Mouse (Mus musculus) forebrain, embryonic 15.5 days (tissue): ENCODE measurements around the gene Polrmt. TPM values are rescaled to one million over a fixed set of nuclear protein-coding genes. Genes with fewer than 3 reads are reported as not detected.

Source experiments
- ATAC-seq: fragments of 200-750 bp; cut with Nextera tagmentation; replicated peaks from 2 replicates; pipeline ENCODE4 v1.8.0; 2017; ENCODE audit warnings: mild to moderate bottlenecking, moderate TSS enrichment, moderate library complexity
- H3K27ac ChIP-seq: fragments of 300-500 bp; sonication (generic); replicated peaks from 2 replicates; pipeline ENCODE4 v1.5.1; 2015; ENCODE audit warnings: mild to moderate bottlenecking, inconsistent platforms
- H3K27me3 ChIP-seq: fragments of 300-500 bp; sonication (generic); 2 replicates; pipeline ENCODE4 v1.6.1; 2015; ENCODE audit warnings: inconsistent platforms
- H3K36me3 ChIP-seq: fragments of 300-500 bp; sonication (generic); 2 replicates; pipeline ENCODE4 v1.6.1; 2015; ENCODE audit warnings: mild to moderate bottlenecking, inconsistent platforms
- H3K4me1 ChIP-seq: fragments of 300-500 bp; sonication (generic); 2 replicates; pipeline ENCODE4 v1.6.1; 2015; ENCODE audit warnings: inconsistent platforms
- H3K4me2 ChIP-seq: fragments of 300-500 bp; sonication (generic); replicated peaks from 2 replicates; pipeline ENCODE4 v1.6.1; 2015; ENCODE audit warnings: mild to moderate bottlenecking, inconsistent platforms
- H3K4me3 ChIP-seq: fragments of 300-500 bp; sonication (generic); 2 replicates; pipeline ENCODE4 v1.5.1; 2015; ENCODE audit warnings: mild to moderate bottlenecking, inconsistent platforms
- H3K9ac ChIP-seq: fragments of 300-500 bp; sonication (generic); replicated peaks from 2 replicates; pipeline ENCODE4 v1.6.1; 2015; ENCODE audit warnings: mild to moderate bottlenecking, inconsistent platforms
- H3K9me3 ChIP-seq: fragments of 300-500 bp; sonication (generic); 2 replicates; pipeline ENCODE4 v1.6.1; 2016; ENCODE audit warnings: inconsistent platforms
- WGBS: fragments of 180-500 bp; shearing (Covaris S2); methylation state at CpG from one replicate; pipeline ENCODE4 v1.1.7; 2015; ENCODE audit warnings: mixed read lengths; 5-methylcytosine and 5-hydroxymethylcytosine counted together
- polyA plus RNA-seq: library from polyadenylated mRNA; unstranded; fragments of >200 nt; fragmentation: Nextera tagmentation; extraction: Ambion mirVana; gene quantifications from 2 replicates; pipeline ENCODE4 v1.2.1, GENCODE M21; 2015

The Polrmt gene
- polyA plus RNA-seq, 1 experiment from 2014 or later, result 44.0 TPM

GRCm38 (mm10) chr10:79783920-79784800 is 37.8 kb upstream of the Polrmt start:
- WGBS, result 39% methylated on average over 27 of the region's 27 CpGs
- Histone ChIP-seq H3K4me1 (peaks cover 13% of the 10 kb centered on the region), H3K9ac (no peak overlapping the region), H3K27ac (no peak overlapping the region), H3K4me3 (no peak overlapping the region), H3K36me3 (no peaks in the 10 kb centered on the region), H3K4me2 (no peak overlapping the region), H3K27me3 (peaks cover 22% of the 10 kb centered on the region; the same call in 1 of the 2 replicates), H3K9me3 (no peaks in the 10 kb centered on the region)
- no peak for ATAC-seq

- ATAC-seq, result no peak
- H3K4me1 ChIP-seq, result peaks cover 16% of the 10 kb centered on the region
- H3K4me3 ChIP-seq, result no peak overlapping the region
- peaks cover 33% of the 10 kb centered on the region; the same call in 1 of the 2 replicates for H3K27me3 ChIP-seq
- H3K27ac ChIP-seq, result no peak overlapping the region
- no peaks in the 10 kb centered on the region for H3K9me3 ChIP-seq
- no peaks in the 10 kb centered on the region for H3K36me3 ChIP-seq
- H3K4me2 ChIP-seq, result no peak overlapping the region
- no peak overlapping the region for H3K9ac ChIP-seq
- 66% methylated on average over 7 of the region's 7 CpGs for WGBS
These were observed 36.7 kb upstream of the Polrmt start for GRCm38 (mm10) chr10:79783050-79783449.

GRCm38 (mm10) chr10:79781956-79782355 is 35.6 kb upstream of the Polrmt start:
- Histone ChIP-seq H3K4me1 (peaks cover 25% of the 10 kb centered on the region), H3K9me3 (no peaks in the 10 kb centered on the region), H3K27me3 (peaks cover 43% of the 10 kb centered on the region; the same call in 1 of the 2 replicates), H3K36me3 (no peaks in the 10 kb centered on the region), H3K27ac (no peak overlapping the region), H3K9ac (no peak overlapping the region), H3K4me3 (no peak overlapping the region), H3K4me2 (no peak overlapping the region)
- ATAC-seq, result no peak
- WGBS, result 50% methylated on average over 5 of the region's 5 CpGs

- WGBS, result 29% methylated on average over 21 of the region's 21 CpGs
- H3K4me3 ChIP-seq, result peak overlapping the region; percentile 43
- peak overlapping the region; percentile 67 for H3K4me2 ChIP-seq
- no peaks in the 10 kb centered on the region for H3K9me3 ChIP-seq
- ATAC-seq, result peak; percentile 36
- H3K27ac ChIP-seq, result no peak overlapping the region
- peaks cover 25% of the 10 kb centered on the region for H3K4me1 ChIP-seq
- H3K9ac ChIP-seq, result no peak overlapping the region
- H3K27me3 ChIP-seq, result peaks cover 49% of the 10 kb centered on the region
- H3K36me3 ChIP-seq, result no peaks in the 10 kb centered on the region
These were observed 34.8 kb upstream of the Polrmt start for GRCm38 (mm10) chr10:79781139-79781538.

GRCm38 (mm10) chr10:79780664-79781015 is 34.3 kb upstream of the Polrmt start:
- H3K9ac ChIP-seq, result peak overlapping the region; percentile 28; the same call in 1 of the 2 replicates
- H3K36me3 ChIP-seq, result no peaks in the 10 kb centered on the region
- no peak overlapping the region for H3K27ac ChIP-seq
- peaks cover 25% of the 10 kb centered on the region for H3K4me1 ChIP-seq
- 0% methylated on average over 12 of the region's 13 CpGs for WGBS
- peak overlapping the region; percentile 67 for H3K4me2 ChIP-seq
- H3K9me3 ChIP-seq, result no peaks in the 10 kb centered on the region
- peaks cover 52% of the 10 kb centered on the region for H3K27me3 ChIP-seq
- ATAC-seq, result no peak
- H3K4me3 ChIP-seq, result peak overlapping the region; percentile 43

- peaks cover 25% of the 10 kb centered on the region for H3K4me1 ChIP-seq
- H3K4me2 ChIP-seq, result peak overlapping the region; percentile 67
- peaks cover 52% of the 10 kb centered on the region for H3K27me3 ChIP-seq
- 2% methylated on average over 55 of the region's 55 CpGs for WGBS
- ATAC-seq, result peak; percentile 90
- peak overlapping the region; percentile 28; the same call in 1 of the 2 replicates for H3K9ac ChIP-seq
- H3K9me3 ChIP-seq, result no peaks in the 10 kb centered on the region; the same call in 1 of the 2 replicates
- peak overlapping the region; percentile 43 for H3K4me3 ChIP-seq
- no peak overlapping the region for H3K27ac ChIP-seq
- H3K36me3 ChIP-seq, result no peaks in the 10 kb centered on the region
These were observed 33.6 kb upstream of the Polrmt start for GRCm38 (mm10) chr10:79779784-79780663.

- Histone ChIP-seq H3K4me1 (peaks cover 25% of the 10 kb centered on the region), H3K9me3 (no peaks in the 10 kb centered on the region; the same call in 1 of the 2 replicates), H3K4me3 (no peak overlapping the region), H3K9ac (no peak overlapping the region), H3K27ac (no peak overlapping the region), H3K4me2 (no peak overlapping the region), H3K36me3 (no peaks in the 10 kb centered on the region), H3K27me3 (peaks cover 46% of the 10 kb centered on the region)
- WGBS, result 5% methylated on average over 2 of the region's 2 CpGs
- no peak for ATAC-seq
These were observed 32.8 kb upstream of the Polrmt start for GRCm38 (mm10) chr10:79779193-79779592.

- no peak overlapping the region for H3K4me2 ChIP-seq
- no peaks in the 10 kb centered on the region for H3K36me3 ChIP-seq
- H3K9me3 ChIP-seq, result no peaks in the 10 kb centered on the region; the same call in 1 of the 2 replicates
- WGBS, result 9% methylated on average over 15 of the region's 15 CpGs
- H3K27me3 ChIP-seq, result peaks cover 46% of the 10 kb centered on the region
- no peak for ATAC-seq
- H3K27ac ChIP-seq, result no peak overlapping the region
- H3K9ac ChIP-seq, result no peak overlapping the region
- peaks cover 25% of the 10 kb centered on the region for H3K4me1 ChIP-seq
- no peak overlapping the region for H3K4me3 ChIP-seq
These were observed 31.6 kb upstream of the Polrmt start for GRCm38 (mm10) chr10:79778006-79778405.

GRCm38 (mm10) chr10:79777103-79777531 is 30.7 kb upstream of the Polrmt start, which contains the start of gene Fstl3:
Fstl3 (plus strand) TSS chr10:79777272.
- no peak for ATAC-seq
- peaks cover 25% of the 10 kb centered on the region for H3K4me1 ChIP-seq
- no peaks in the 10 kb centered on the region; the same call in 1 of the 2 replicates for H3K9me3 ChIP-seq
- peak within 1 kb of the TSS; percentile 36 for H3K4me2 ChIP-seq
- WGBS, result 2% methylated on average over 39 of the region's 39 CpGs
- no peaks in the 10 kb centered on the region for H3K36me3 ChIP-seq
- H3K4me3 ChIP-seq, result peak within 1 kb of the TSS; percentile 21
- no peak within 1 kb of the TSS for H3K27ac ChIP-seq
- H3K9ac ChIP-seq, result no peak within 1 kb of the TSS
- H3K27me3 ChIP-seq, result peaks cover 46% of the 10 kb centered on the region

GRCm38 (mm10) chr10:79774486-79775279 is 28.3 kb upstream of the Polrmt start:
- Histone ChIP-seq H3K27me3 (peaks cover 33% of the 10 kb centered on the region), H3K9me3 (no peaks in the 10 kb centered on the region; the same call in 1 of the 2 replicates), H3K4me2 (no peak overlapping the region), H3K36me3 (no peaks in the 10 kb centered on the region), H3K4me3 (no peak overlapping the region), H3K9ac (no peak overlapping the region), H3K4me1 (peaks cover 12% of the 10 kb centered on the region), H3K27ac (no peak overlapping the region)
- ATAC-seq, result no peak
- WGBS, result 57% methylated on average over 5 of the region's 5 CpGs

- WGBS, result 94% methylated on average over 2 of the region's 2 CpGs
- peaks cover 20% of the 10 kb centered on the region for H3K27me3 ChIP-seq
- H3K9me3 ChIP-seq, result no peaks in the 10 kb centered on the region; the same call in 1 of the 2 replicates
- no peak overlapping the region for H3K4me3 ChIP-seq
- no peak for ATAC-seq
- no peaks in the 10 kb centered on the region for H3K36me3 ChIP-seq
- H3K4me1 ChIP-seq, result peaks cover 17% of the 10 kb centered on the region
- no peak overlapping the region for H3K27ac ChIP-seq
- H3K4me2 ChIP-seq, result no peak overlapping the region
- no peak overlapping the region for H3K9ac ChIP-seq
These were observed 26.8 kb upstream of the Polrmt start for GRCm38 (mm10) chr10:79773208-79773607.
